Mouse (Mus musculus): ENCODE results near the gene Cyp2a22.
"Not testable (repeated sequence)": the region's sequence is repeated elsewhere in the genome, so short reads cannot be mapped to it uniquely, and the experiment has no call there.

Cyp2a22 gene

GRCm38 (mm10) chr7:26939262-26939661, at the start of gene Cyp2a22:
TSS of gene Cyp2a22 (minus strand) at chr7:26939384.
- no peak for DNase-seq (ENCODE audit: low spot score)

DNA sequence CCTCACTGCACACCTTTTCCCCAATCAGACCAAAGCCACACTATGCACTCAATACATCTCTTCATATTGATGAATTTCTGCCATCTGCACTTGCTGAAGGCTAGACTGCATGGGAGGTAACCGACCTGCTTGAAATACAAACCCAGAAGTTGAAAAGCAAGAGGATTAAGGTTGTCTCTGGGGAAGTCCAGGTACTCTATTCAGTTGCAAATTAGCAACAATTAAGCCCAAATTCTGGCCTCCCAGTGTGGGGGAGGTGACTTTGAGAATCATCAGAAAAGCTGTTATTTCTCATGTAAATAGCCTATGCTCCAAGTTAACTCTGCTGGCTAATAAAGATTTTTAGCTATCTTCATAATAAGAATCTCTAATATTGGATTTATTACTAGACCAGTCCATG, 44.0 kb upstream of the Cyp2a22 start:
- not testable (repeated sequence) for DNase-seq (ENCODE audit: low spot score)

- DNase-seq (ENCODE audit: low spot score): no peak
Measured at GRCm38 (mm10) chr7:26982551-26982950, 43.4 kb upstream of the Cyp2a22 start.

DNA sequence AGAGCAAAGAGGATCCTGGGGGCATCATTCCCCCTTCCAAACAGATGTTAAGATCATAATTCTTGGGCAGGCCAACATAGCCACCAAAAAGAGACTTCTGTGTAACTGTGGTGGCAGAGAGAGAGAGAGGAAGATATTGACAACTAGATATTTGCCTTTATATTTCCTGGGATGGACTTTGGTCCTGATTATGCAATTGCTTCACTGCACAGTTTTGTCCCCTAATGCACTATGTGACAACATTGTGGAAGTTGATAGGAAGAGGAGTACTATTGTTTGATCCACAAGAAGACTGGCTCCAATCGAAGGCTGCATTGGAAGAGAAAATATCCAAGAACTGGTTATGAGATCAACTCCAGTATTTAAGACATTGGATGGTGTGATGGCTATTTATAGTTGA, 42.8 kb upstream of the Cyp2a22 start:
- not testable (repeated sequence) for DNase-seq (ENCODE audit: low spot score)

DNA sequence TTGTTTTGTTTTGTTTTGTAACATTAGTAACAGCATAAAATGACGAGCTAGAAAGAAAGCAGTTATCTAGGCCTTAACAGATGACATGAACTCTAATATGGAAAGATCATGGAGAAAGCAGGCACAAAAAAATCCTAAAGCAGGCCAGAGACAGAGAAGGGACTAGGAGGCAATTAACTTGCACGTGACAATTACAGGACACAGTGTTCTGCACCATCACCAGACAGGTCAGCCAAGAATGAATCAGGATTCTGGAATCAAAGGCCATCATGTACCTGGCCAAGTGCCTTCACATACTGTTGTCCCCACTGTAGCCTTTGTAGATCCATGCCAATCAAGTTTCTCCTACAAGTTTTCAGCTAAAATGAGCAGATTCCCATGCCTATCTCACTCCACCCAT, 42.3 kb upstream of the Cyp2a22 start:
- not testable (repeated sequence) for DNase-seq (ENCODE audit: low spot score)

- DNase-seq (ENCODE audit: low spot score): not testable (repeated sequence)
Measured at GRCm38 (mm10) chr7:26962371-26962770, 23.2 kb upstream of the Cyp2a22 start.

DNA sequence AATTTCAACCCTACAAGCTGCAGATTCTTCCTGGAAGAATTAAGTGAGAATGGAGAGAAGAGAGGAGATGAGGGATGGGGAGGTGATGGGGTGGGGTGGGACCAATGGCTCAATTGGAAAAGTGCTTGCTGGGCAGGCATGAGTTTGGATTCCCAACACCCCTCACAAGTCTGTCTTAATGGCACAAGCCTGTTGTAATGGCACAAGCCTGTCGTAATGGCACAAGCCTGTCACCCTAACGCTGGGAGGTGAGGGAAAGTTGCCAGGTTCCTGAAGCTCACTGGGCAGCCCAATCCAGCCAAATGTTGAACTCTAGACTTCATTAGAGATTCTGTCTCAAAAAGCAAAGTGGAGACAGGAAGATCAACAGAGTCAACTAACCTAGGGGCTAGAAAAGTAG, 14.1 kb upstream of the Cyp2a22 start:
- DNase-seq (ENCODE audit: low spot score): not testable (repeated sequence)

GRCm38 (mm10) chr7:26952671-26953070, 13.5 kb upstream of the Cyp2a22 start:
- DNase-seq (ENCODE audit: low spot score): not testable (repeated sequence)

GRCm38 (mm10) chr7:26941320-26941925, 2.2 kb upstream of the Cyp2a22 start:
- DNase-seq (ENCODE audit: low spot score): not testable (repeated sequence)

DNA sequence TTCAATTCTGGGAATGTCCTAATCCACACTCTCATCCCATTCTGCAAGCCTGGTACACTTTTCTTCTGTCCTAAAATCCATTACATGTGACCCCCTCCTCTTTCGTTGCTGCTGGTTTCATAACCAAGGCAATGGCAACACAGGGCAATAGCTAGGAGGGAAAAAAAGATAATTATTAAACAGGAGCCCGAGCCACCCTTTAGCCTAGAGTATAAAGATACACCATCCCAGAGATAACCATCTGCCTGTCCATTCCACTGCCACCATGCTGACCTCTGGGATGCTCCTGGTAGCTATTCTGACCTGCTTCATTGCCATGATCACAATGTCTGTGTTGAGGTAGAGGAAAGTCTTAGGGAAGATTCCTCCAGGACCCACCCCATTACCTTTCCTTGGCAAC, 22.1 kb downstream of the Cyp2a22 start:
- DNase-seq (ENCODE audit: low spot score): not testable (repeated sequence)

Data from testis, postnatal 10 days (tissue).